Mouse (Mus musculus) forebrain, embryonic 16.5 days (tissue): ENCODE measurements around the gene Mrps34. TPM values are rescaled to one million over a fixed set of nuclear protein-coding genes. Genes with fewer than 3 reads are reported as not detected.

Experiments used
- ATAC-seq: fragments of 200-750 bp; cut with Nextera tagmentation; 2 replicates; pipeline ENCODE4 v1.8.0; 2017; ENCODE audit warnings: mild to moderate bottlenecking, moderate library complexity
- H3K27ac ChIP-seq: fragments of 300-500 bp; sonication (generic); 2 replicates; pipeline ENCODE4 v1.5.1; 2014; ENCODE audit warnings: low read length, control low read depth
- H3K27me3 ChIP-seq: fragments of 300-500 bp; sonication (generic); replicated peaks from 2 replicates; pipeline ENCODE4 v1.6.1; 2014; ENCODE audit warnings: low read length; ENCODE audit not compliant: control insufficient read depth, insufficient read depth
- H3K36me3 ChIP-seq: fragments of 300-500 bp; sonication (generic); 2 replicates; pipeline ENCODE4 v1.6.1; 2014; ENCODE audit not compliant: control insufficient read depth, insufficient read depth
- H3K4me1 ChIP-seq: fragments of 300-500 bp; sonication (generic); replicated peaks from 2 replicates; pipeline ENCODE4 v1.6.1; 2014; ENCODE audit warnings: low read length; ENCODE audit not compliant: control insufficient read depth, insufficient read depth
- H3K4me2 ChIP-seq: fragments of 300-500 bp; sonication (generic); 2 replicates; pipeline ENCODE4 v1.6.1; 2014; ENCODE audit warnings: mild to moderate bottlenecking, low read length, control low read depth
- H3K4me3 ChIP-seq: fragments of 300-500 bp; sonication (generic); replicated peaks from 2 replicates; pipeline ENCODE4 v1.5.1; 2014; ENCODE audit warnings: mild to moderate bottlenecking, low read length, control low read depth
- H3K9ac ChIP-seq: fragments of 300-500 bp; sonication (generic); replicated peaks from 2 replicates; pipeline ENCODE4 v1.6.1; 2014; ENCODE audit warnings: low read depth, low read length, control low read depth
- H3K9me3 ChIP-seq: fragments of 300-500 bp; sonication (generic); 2 replicates; pipeline ENCODE4 v1.6.1; 2016; ENCODE audit warnings: low read length; ENCODE audit not compliant: control insufficient read depth
- WGBS: fragments of 180-500 bp; shearing (Covaris S2); extraction: QIAGEN DNeasy Blood & Tissue Kit; methylation state at CpG from one replicate; pipeline ENCODE4 v1.1.7; 2014; 5-methylcytosine and 5-hydroxymethylcytosine counted together
- polyA plus RNA-seq: library from polyadenylated mRNA; unstranded; fragments of >200 nt; fragmentation: Nextera tagmentation; extraction: Ambion mirVana; gene quantifications from 2 replicates; pipeline ENCODE4 v1.2.1, GENCODE M21; 2015

Gene Mrps34
- 72.3 and 79.8 TPM in 2 replicates for polyA plus RNA-seq

- ATAC-seq, result peak; percentile 60
- under 1% methylated on average over 62 of the region's 62 CpGs for WGBS
- peak within 1 kb of the TSS; percentile 92 for H3K4me2 ChIP-seq
- peak within 1 kb of the TSS; percentile 77 for H3K27ac ChIP-seq
- H3K4me1 ChIP-seq, result peaks cover 31% of the 10 kb centered on the region
- H3K4me3 ChIP-seq, result peak within 1 kb of the TSS; percentile 87
- peak within 1 kb of the TSS; percentile 84 for H3K9ac ChIP-seq
- no peaks in the 10 kb centered on the region for H3K9me3 ChIP-seq
- H3K36me3 ChIP-seq, result peaks cover 28% of the 10 kb centered on the region
- H3K27me3 ChIP-seq, result no peaks in the 10 kb centered on the region
Measured at GRCm38 (mm10) chr17:24894995-24895547, at the start of gene Mrps34, which contains the start of gene Eme2. Mrps34 (plus strand) TSS chr17:24895116. Eme2 (minus strand) TSS chr17:24895087.

GRCm38 (mm10) chr17:24847386-24847785, 47.5 kb upstream of the Mrps34 start:
- 0 out of 2 replicates have a peak, but pooled peaks cover 4% of the 10 kb centered on the region for H3K27me3 ChIP-seq
- no peaks in the 10 kb centered on the region for H3K9me3 ChIP-seq
- WGBS, result 98% methylated on average over 1 of the region's 1 CpGs
- no peak overlapping the region for H3K9ac ChIP-seq
- no peaks in the 10 kb centered on the region for H3K36me3 ChIP-seq
- H3K4me2 ChIP-seq, result no peak overlapping the region
- no peak for ATAC-seq
- peaks cover 17% of the 10 kb centered on the region for H3K4me1 ChIP-seq
- no peak overlapping the region for H3K4me3 ChIP-seq
- no peak overlapping the region for H3K27ac ChIP-seq

- no peak for ATAC-seq
- Histone ChIP-seq H3K4me2 (0 out of 2 replicates have a peak overlapping the region, but pooled peaks have one; percentile 7), H3K4me1 (peaks cover 17% of the 10 kb centered on the region), H3K4me3 (no peak overlapping the region), H3K36me3 (no peaks in the 10 kb centered on the region), H3K9ac (no peak overlapping the region), H3K27ac (no peak overlapping the region), H3K27me3 (0 out of 2 replicates have a peak, but pooled peaks cover 4% of the 10 kb centered on the region), H3K9me3 (no peaks in the 10 kb centered on the region)
Measured at GRCm38 (mm10) chr17:24848600-24849031, 46.3 kb upstream of the Mrps34 start.

GRCm38 (mm10) chr17:24849733-24850064, 45.2 kb upstream of the Mrps34 start:
- Histone ChIP-seq H3K4me3 (peak overlapping the region; percentile 62), H3K27me3 (0 out of 2 replicates have a peak, but pooled peaks cover 4% of the 10 kb centered on the region), H3K36me3 (no peaks in the 10 kb centered on the region), H3K9ac (peak overlapping the region; percentile 74), H3K9me3 (no peaks in the 10 kb centered on the region), H3K27ac (peak overlapping the region; percentile 78), H3K4me1 (peaks cover 17% of the 10 kb centered on the region), H3K4me2 (peak overlapping the region; percentile 72)
- WGBS, result under 1% methylated on average over 21 of the region's 21 CpGs
- ATAC-seq, result no peak

GRCm38 (mm10) chr17:24850065-24850772, 44.7 kb upstream of the Mrps34 start, which contains the start of gene Fahd1:
Fahd1 (minus strand) TSS chr17:24850364.
- 0 out of 2 replicates have a peak, but pooled peaks cover 4% of the 10 kb centered on the region for H3K27me3 ChIP-seq
- H3K36me3 ChIP-seq, result no peaks in the 10 kb centered on the region
- under 1% methylated on average over 57 of the region's 58 CpGs for WGBS
- peak; percentile 100 for ATAC-seq
- H3K27ac ChIP-seq, result peak within 1 kb of the TSS; percentile 78
- peak within 1 kb of the TSS; percentile 88 for H3K4me2 ChIP-seq
- peak within 1 kb of the TSS; percentile 62 for H3K4me3 ChIP-seq
- H3K9me3 ChIP-seq, result no peaks in the 10 kb centered on the region
- H3K4me1 ChIP-seq, result peaks cover 17% of the 10 kb centered on the region
- peak within 1 kb of the TSS; percentile 74 for H3K9ac ChIP-seq

GRCm38 (mm10) chr17:24850773-24851127, 44.2 kb upstream of the Mrps34 start:
- ATAC-seq, result no peak
- Histone ChIP-seq H3K36me3 (no peaks in the 10 kb centered on the region), H3K4me1 (peaks cover 17% of the 10 kb centered on the region), H3K27ac (no peak overlapping the region), H3K4me3 (peak overlapping the region; percentile 62), H3K4me2 (peak overlapping the region; percentile 88), H3K9ac (peak overlapping the region; percentile 62), H3K27me3 (0 out of 2 replicates have a peak, but pooled peaks cover 4% of the 10 kb centered on the region), H3K9me3 (no peaks in the 10 kb centered on the region)
- WGBS, result under 1% methylated on average over 20 of the region's 20 CpGs

- Histone ChIP-seq H3K27me3 (0 out of 2 replicates have a peak, but pooled peaks cover 4% of the 10 kb centered on the region), H3K4me2 (peak overlapping the region; percentile 88), H3K9me3 (no peaks in the 10 kb centered on the region), H3K9ac (peak overlapping the region; percentile 62), H3K36me3 (no peaks in the 10 kb centered on the region), H3K4me3 (no peak overlapping the region; the same call in 1 of the 2 replicates), H3K27ac (no peak overlapping the region), H3K4me1 (peaks cover 17% of the 10 kb centered on the region)
- WGBS, result 82% methylated on average over 10 of the region's 10 CpGs
- no peak for ATAC-seq
Measured at GRCm38 (mm10) chr17:24851381-24852125, 43.4 kb upstream of the Mrps34 start.

GRCm38 (mm10) chr17:24855838-24856464, 39.0 kb upstream of the Mrps34 start:
- Histone ChIP-seq H3K27ac (no peak overlapping the region), H3K4me2 (no peak overlapping the region), H3K27me3 (0 out of 2 replicates have a peak, but pooled peaks cover 4% of the 10 kb centered on the region), H3K9me3 (no peaks in the 10 kb centered on the region), H3K36me3 (no peaks in the 10 kb centered on the region; the same call in 1 of the 2 replicates), H3K4me1 (peaks cover 9% of the 10 kb centered on the region), H3K4me3 (no peak overlapping the region), H3K9ac (no peak overlapping the region)
- ATAC-seq, result no peak
- 86% methylated on average over 3 of the region's 3 CpGs for whole genome bisulfite sequencing
